Mouse (Mus musculus): ENCODE measurements around the gene Cd7. TPM values are rescaled to one million over a fixed set of nuclear protein-coding genes. Genes with fewer than 3 reads are reported as not detected.

The Cd7 gene
- polyA plus RNA-seq, 1 experiment from 2014 or later, result 0.31 TPM

GRCm38 (mm10) chr11:121013656-121014055 is 25.6 kb downstream of the Cd7 start:
- Histone ChIP-seq H3K27ac (no peak overlapping the region), H3K27me3 (no peaks in the 10 kb centered on the region), H3K9ac (no peak overlapping the region), H3K4me2 (no peak overlapping the region), H3K4me1 (peaks cover 3% of the 10 kb centered on the region; the same call in 1 of the 2 replicates), H3K4me3 (replicated peaks) (no peak overlapping the region), H3K9me3 (replicated peaks) (no peaks in the 10 kb centered on the region), H3K36me3 (no peaks in the 10 kb centered on the region)
- no peak for ATAC-seq (replicated peaks; ENCODE audit: low FRiP score)
- WGBS, result 84% methylated on average over 7 of the region's 7 CpGs

GRCm38 (mm10) chr11:121010044-121010755 is 29.0 kb downstream of the Cd7 start:
- no peaks in the 10 kb centered on the region for H3K27me3 ChIP-seq
- H3K36me3 ChIP-seq, result no peaks in the 10 kb centered on the region
- 96% methylated on average over 3 of the region's 3 CpGs for WGBS
- no peak overlapping the region for H3K4me3 ChIP-seq (replicated peaks)
- no peak overlapping the region for H3K27ac ChIP-seq
- H3K4me2 ChIP-seq, result no peak overlapping the region
- ATAC-seq (replicated peaks; ENCODE audit: low FRiP score), result no peak
- no peak overlapping the region for H3K9ac ChIP-seq
- peaks cover 3% of the 10 kb centered on the region; the same call in 1 of the 2 replicates for H3K4me1 ChIP-seq
- H3K9me3 ChIP-seq (replicated peaks), result no peaks in the 10 kb centered on the region

GRCm38 (mm10) chr11:121006184-121006583 is 33.0 kb downstream of the Cd7 start:
- H3K27me3 ChIP-seq, result no peaks in the 10 kb centered on the region
- WGBS, result 69% methylated on average over 6 of the region's 6 CpGs
- no peak overlapping the region for H3K9ac ChIP-seq
- no peak overlapping the region for H3K27ac ChIP-seq
- no peak overlapping the region for H3K4me2 ChIP-seq
- H3K9me3 ChIP-seq (replicated peaks), result no peaks in the 10 kb centered on the region
- peaks cover 5% of the 10 kb centered on the region; the same call in 1 of the 2 replicates for H3K4me1 ChIP-seq
- H3K4me3 ChIP-seq (replicated peaks), result no peak overlapping the region
- ATAC-seq (replicated peaks; ENCODE audit: low FRiP score), result no peak
- H3K36me3 ChIP-seq, result no peaks in the 10 kb centered on the region

- 67% methylated on average over 5 of the region's 5 CpGs for WGBS
Measured at GRCm38 (mm10) chr11:121004281-121004680, 34.9 kb downstream of the Cd7 start.

GRCm38 (mm10) chr11:121001966-121002365 is 37.3 kb downstream of the Cd7 start:
- Histone ChIP-seq H3K9ac (no peak overlapping the region), H3K4me2 (no peak overlapping the region), H3K9me3 (replicated peaks) (no peaks in the 10 kb centered on the region), H3K4me1 (peaks cover 5% of the 10 kb centered on the region; the same call in 1 of the 2 replicates), H3K27me3 (no peaks in the 10 kb centered on the region), H3K36me3 (no peaks in the 10 kb centered on the region), H3K27ac (no peak overlapping the region), H3K4me3 (replicated peaks) (no peak overlapping the region)
- no peak for ATAC-seq (replicated peaks; ENCODE audit: low FRiP score)
- WGBS, result 33% methylated on average over 4 of the region's 4 CpGs

More at GRCm38 (mm10) chr11:121004281-121004680, 34.9 kb downstream of the Cd7 start:
- Histone ChIP-seq H3K27me3 (no peaks in the 10 kb centered on the region), H3K36me3 (no peaks in the 10 kb centered on the region), H3K4me3 (replicated peaks) (no peak overlapping the region), H3K9ac (no peak overlapping the region), H3K9me3 (replicated peaks) (no peaks in the 10 kb centered on the region), H3K4me1 (peaks cover 5% of the 10 kb centered on the region; the same call in 1 of the 2 replicates), H3K27ac (no peak overlapping the region), H3K4me2 (no peak overlapping the region)
- no peak for ATAC-seq (replicated peaks; ENCODE audit: low FRiP score)

GRCm38 (mm10) chr11:120994741-120995140 is 44.5 kb downstream of the Cd7 start:
- no peaks in the 10 kb centered on the region for H3K36me3 ChIP-seq
- H3K27me3 ChIP-seq, result no peaks in the 10 kb centered on the region
- ATAC-seq (replicated peaks; ENCODE audit: low FRiP score), result no peak
- no peaks in the 10 kb centered on the region for H3K9me3 ChIP-seq (replicated peaks)
- H3K4me2 ChIP-seq, result no peak overlapping the region
- H3K9ac ChIP-seq, result no peak overlapping the region
- H3K4me3 ChIP-seq (replicated peaks), result no peak overlapping the region
- no peak overlapping the region for H3K27ac ChIP-seq
- peaks cover 9% of the 10 kb centered on the region for H3K4me1 ChIP-seq
- WGBS, result 67% methylated on average over 6 of the region's 6 CpGs

- ATAC-seq (replicated peaks; ENCODE audit: low FRiP score), result no peak
- Histone ChIP-seq H3K36me3 (no peaks in the 10 kb centered on the region), H3K4me1 (peaks cover 21% of the 10 kb centered on the region), H3K9ac (no peak overlapping the region), H3K4me3 (replicated peaks) (no peak overlapping the region), H3K27me3 (no peaks in the 10 kb centered on the region), H3K4me2 (no peak overlapping the region), H3K27ac (no peak overlapping the region), H3K9me3 (replicated peaks) (no peaks in the 10 kb centered on the region)
- WGBS, result 89% methylated on average over 5 of the region's 5 CpGs
Measured at GRCm38 (mm10) chr11:120993586-120993985, 45.6 kb downstream of the Cd7 start.

- WGBS, result 95% methylated on average over 3 of the region's 3 CpGs
Measured at GRCm38 (mm10) chr11:120993080-120993479, 46.1 kb downstream of the Cd7 start.

GRCm38 (mm10) chr11:120991791-120992190 is 47.4 kb downstream of the Cd7 start:
- ATAC-seq (replicated peaks; ENCODE audit: low FRiP score), result peak; percentile 20; the same call in 1 of the 2 replicates
- Histone ChIP-seq H3K36me3 (peaks cover 2% of the 10 kb centered on the region), H3K9ac (peak overlapping the region; percentile 95), H3K27me3 (no peaks in the 10 kb centered on the region), H3K9me3 (replicated peaks) (no peaks in the 10 kb centered on the region), H3K4me3 (replicated peaks) (peak overlapping the region; percentile 67), H3K4me2 (peak overlapping the region; percentile 80), H3K4me1 (peaks cover 36% of the 10 kb centered on the region), H3K27ac (peak overlapping the region; percentile 94)
- 58% methylated on average over 3 of the region's 3 CpGs for WGBS

More at GRCm38 (mm10) chr11:120993080-120993479, 46.1 kb downstream of the Cd7 start:
- H3K4me1 ChIP-seq, result peaks cover 26% of the 10 kb centered on the region
- H3K36me3 ChIP-seq, result no peaks in the 10 kb centered on the region
- no peak overlapping the region for H3K4me2 ChIP-seq
- H3K27me3 ChIP-seq, result no peaks in the 10 kb centered on the region
- no peak overlapping the region for H3K9ac ChIP-seq
- H3K4me3 ChIP-seq (replicated peaks), result no peak overlapping the region
- no peak overlapping the region for H3K27ac ChIP-seq
- no peak for ATAC-seq (replicated peaks; ENCODE audit: low FRiP score)
- H3K9me3 ChIP-seq (replicated peaks), result no peaks in the 10 kb centered on the region

- H3K27me3 ChIP-seq, result no peaks in the 10 kb centered on the region
- H3K27ac ChIP-seq, result peak within 1 kb of the TSS; percentile 94
- peak; percentile 90 for ATAC-seq (replicated peaks; ENCODE audit: low FRiP score)
- WGBS, result under 1% methylated on average over 59 of the region's 59 CpGs
- peak within 1 kb of the TSS; percentile 67 for H3K4me3 ChIP-seq (replicated peaks)
- peaks cover 9% of the 10 kb centered on the region for H3K36me3 ChIP-seq
- H3K4me2 ChIP-seq, result peak within 1 kb of the TSS; percentile 80
- H3K9me3 ChIP-seq (replicated peaks), result no peaks in the 10 kb centered on the region
- peak within 1 kb of the TSS; percentile 95 for H3K9ac ChIP-seq
- peaks cover 36% of the 10 kb centered on the region for H3K4me1 ChIP-seq
Measured at GRCm38 (mm10) chr11:120990951-120991526, 48.2 kb downstream of the Cd7 start, which contains the start of gene Csnk1d. Gene Csnk1d (minus strand): TSS chr11:120991330.

- peaks cover 15% of the 10 kb centered on the region for H3K36me3 ChIP-seq
- H3K27me3 ChIP-seq, result no peaks in the 10 kb centered on the region
- H3K9ac ChIP-seq, result peak overlapping the region; percentile 95
- no peaks in the 10 kb centered on the region for H3K9me3 ChIP-seq (replicated peaks)
- 2% methylated on average over 26 of the region's 35 CpGs for WGBS
- peak; percentile 62 for ATAC-seq (replicated peaks; ENCODE audit: low FRiP score)
- H3K4me3 ChIP-seq (replicated peaks), result peak overlapping the region; percentile 67
- peak overlapping the region; percentile 94 for H3K27ac ChIP-seq
- peaks cover 36% of the 10 kb centered on the region for H3K4me1 ChIP-seq
- peak overlapping the region; percentile 80 for H3K4me2 ChIP-seq
Measured at GRCm38 (mm10) chr11:120990126-120990781, 49.0 kb downstream of the Cd7 start.

- ATAC-seq (replicated peaks; ENCODE audit: low FRiP score), result no peak
- peak overlapping the region; percentile 80 for H3K4me2 ChIP-seq
- H3K4me3 ChIP-seq (replicated peaks), result peak overlapping the region; percentile 67
- WGBS, result 0% methylated on average over 1 of the region's 1 CpGs
- peak overlapping the region; percentile 95 for H3K9ac ChIP-seq
- no peaks in the 10 kb centered on the region for H3K27me3 ChIP-seq
- H3K36me3 ChIP-seq, result peaks cover 21% of the 10 kb centered on the region
- H3K27ac ChIP-seq, result peak overlapping the region; percentile 94
- peaks cover 40% of the 10 kb centered on the region for H3K4me1 ChIP-seq
- no peaks in the 10 kb centered on the region for H3K9me3 ChIP-seq (replicated peaks)
Measured at GRCm38 (mm10) chr11:120989523-120989922, 49.7 kb downstream of the Cd7 start.
